Comparison of ENCODE assay signal across 7 mouse cellular contexts in the genomic region with DNA sequence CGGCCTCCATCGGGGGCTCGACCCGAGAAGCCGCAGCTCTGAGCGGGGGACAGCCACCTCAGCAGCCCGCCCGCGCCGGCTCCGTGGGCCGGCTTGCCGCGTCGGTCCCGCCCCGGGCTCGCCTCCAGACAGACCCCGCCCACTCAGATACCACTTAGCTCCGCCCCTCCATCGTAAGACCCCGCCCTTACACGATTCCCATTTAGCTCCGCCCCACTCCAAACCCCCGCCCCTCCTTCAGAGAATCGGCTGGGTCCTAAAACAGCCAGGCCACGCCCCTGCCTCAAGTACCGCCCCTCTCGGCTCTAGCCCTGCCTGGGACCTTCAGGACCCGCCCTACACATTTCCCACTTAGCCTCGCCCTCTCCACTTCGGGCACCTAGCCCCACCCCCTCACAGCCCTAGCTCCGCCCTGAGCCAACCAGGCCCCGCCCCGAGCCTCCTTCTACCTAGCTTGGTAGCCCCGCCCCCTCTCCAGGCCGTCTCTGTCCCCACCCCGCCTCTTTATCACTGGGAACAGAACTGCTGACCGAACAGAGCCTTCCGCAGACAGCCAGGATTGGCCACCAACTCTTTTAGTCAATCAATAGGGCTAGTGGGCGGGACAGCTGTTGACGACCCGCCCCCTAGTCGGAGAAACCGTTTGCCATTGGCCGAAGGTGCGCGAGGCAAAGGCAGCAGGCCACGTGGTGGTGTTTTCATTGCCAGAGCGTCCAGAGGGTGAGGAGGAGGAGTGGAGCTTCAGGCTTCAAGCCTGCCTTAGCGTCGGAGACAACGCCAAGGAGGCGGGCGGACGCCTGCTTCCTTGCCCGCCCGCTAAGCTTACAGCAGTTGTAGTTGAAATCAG. TPM values are rescaled to one million over a fixed set of nuclear protein-coding genes. Genes with fewer than 3 reads are reported as not detected.
DNase-seq lines count a peak whose midpoint lies in the region; ATAC-seq lines count a peak whose summit lies in the region.

A gene (minus strand): TSS at position 665 of the 847 bp plus-strand sequence.

- peak; percentile 97 for ATAC-seq in intestine, embryonic 15.5 days

- H3K27me3 ChIP-seq in intestine, embryonic 15.5 days (replicated peaks), result no peaks in the 10 kb centered on the region
- H3K27me3 ChIP-seq in midbrain, embryonic 10.5 days (ENCODE audit: low read depth, poor library complexity, severe bottlenecking), result peaks cover 4% of the 10 kb centered on the region; the same call in 1 of the 2 replicates

- DNase-seq in adrenal gland, adult 2 months, result peak; percentile 100
- peak; percentile 95 for DNase-seq in embryo, embryonic 11.5 days (ENCODE audit: low read depth, low spot score)
- peak; percentile 98 to 99 for DNase-seq in gastrocnemius, postnatal 36 days
- DNase-seq in left cerebral cortex, postnatal 25 days (ENCODE audit: low spot score in 2 of 2), result peak; percentile 96 to 99
- DNase-seq in midbrain, embryonic 10.5 days (ENCODE audit: low spot score), result peak; percentile 99
- DNase-seq in right cerebral cortex, postnatal 4 days, result peak; percentile 98

- peak within 1 kb of the TSS; percentile 81 for H3K4me3 ChIP-seq in intestine, embryonic 15.5 days (replicated peaks)
- H3K4me3 ChIP-seq in midbrain, embryonic 10.5 days, result peak within 1 kb of the TSS; percentile 70

- peak within 1 kb of the TSS; percentile 73 for H3K27ac ChIP-seq in intestine, embryonic 15.5 days
- H3K27ac ChIP-seq in midbrain, embryonic 10.5 days (replicated peaks), result peak within 1 kb of the TSS; percentile 88

- H3K9me3 ChIP-seq in intestine, embryonic 15.5 days, result no peaks in the 10 kb centered on the region
- no peaks in the 10 kb centered on the region for H3K9me3 ChIP-seq in midbrain, embryonic 10.5 days (replicated peaks)

- peak within 1 kb of the TSS; percentile 82 for H3K9ac ChIP-seq in intestine, embryonic 15.5 days

- intact Hi-C loops in gastrocnemius, postnatal 36 days (cut with DNase I), result loop anchor here (2.0 to 10.0 kb wide), 2 partner anchors 17 to 167 kb away; no protein-coding TSS in a partner anchor
- intact Hi-C loops in left cerebral cortex, postnatal 25 days (cut with DNase I), result loop anchor here (1.0 to 10.0 kb wide), 2 partner anchors 39 to 367 kb away; no protein-coding TSS in a partner anchor

- H3K4me2 ChIP-seq in intestine, embryonic 15.5 days (replicated peaks), result peak within 1 kb of the TSS; percentile 86

- peaks cover 12% of the 10 kb centered on the region; the same call in 1 of the 2 replicates for H3K4me1 ChIP-seq in intestine, embryonic 15.5 days (replicated peaks)
- peaks cover 33% of the 10 kb centered on the region for H3K4me1 ChIP-seq in midbrain, embryonic 10.5 days

- under 1% methylated on average over 58 of the region's 58 CpGs for WGBS in intestine, embryonic 15.5 days
- under 1% methylated on average over 58 of the region's 58 CpGs for WGBS in midbrain, embryonic 10.5 days

- no peaks in the 10 kb centered on the region for H3K36me3 ChIP-seq in intestine, embryonic 15.5 days
- no peaks in the 10 kb centered on the region for H3K36me3 ChIP-seq in midbrain, embryonic 10.5 days

RNA-seq across cellular contexts. Expression of the gene that starts here (rescaled TPM):
- 10 to 100 TPM; 35.4 to 38.6 TPM for total RNA-seq in adrenal gland, adult 2 months (2021)
- 14.8 and 22.1 TPM in 2 replicates for polyA plus RNA-seq in adrenal gland, adult 2 months (2012; rRNA removed)
- 10 to 100 TPM; 55.6 to 58.9 TPM for total RNA-seq in gastrocnemius, postnatal 36 days (2021)
- 27.4 and 30.4 TPM in 2 replicates for polyA plus RNA-seq in intestine, embryonic 15.5 days (2015; fragmentation: Nextera tagmentation; extraction: Ambion mirVana)
- total RNA-seq in left cerebral cortex, postnatal 25 days (2021), result 10 to 100 TPM; 21.3 TPM
- polyA plus RNA-seq in midbrain, embryonic 10.5 days (2016; fragmentation: Nextera tagmentation; extraction: Ambion mirVana), result 17.9 and 19.4 TPM in 2 replicates

Comparison
In these comparisons a context has a peak if more than half of its experiments do, and no peak if none do; other contexts are left out.
1. Peak in every context shown above with its lines: DNase-seq, ATAC-seq, H3K4me3 ChIP-seq and H3K27ac ChIP-seq.